Mouse (Mus musculus): ENCODE measurements around the gene Bcl2l10.
"Not testable (repeated sequence)": the region's sequence is repeated elsewhere in the genome, so short reads cannot be mapped to it uniquely, and the experiment has no call there.

The Bcl2l10 gene

GRCm38 (mm10) chr9:75348066-75348465 is 508 bp downstream of the Bcl2l10 start:
- DNase-seq (ENCODE audit: low read depth) = no peak

DNA sequence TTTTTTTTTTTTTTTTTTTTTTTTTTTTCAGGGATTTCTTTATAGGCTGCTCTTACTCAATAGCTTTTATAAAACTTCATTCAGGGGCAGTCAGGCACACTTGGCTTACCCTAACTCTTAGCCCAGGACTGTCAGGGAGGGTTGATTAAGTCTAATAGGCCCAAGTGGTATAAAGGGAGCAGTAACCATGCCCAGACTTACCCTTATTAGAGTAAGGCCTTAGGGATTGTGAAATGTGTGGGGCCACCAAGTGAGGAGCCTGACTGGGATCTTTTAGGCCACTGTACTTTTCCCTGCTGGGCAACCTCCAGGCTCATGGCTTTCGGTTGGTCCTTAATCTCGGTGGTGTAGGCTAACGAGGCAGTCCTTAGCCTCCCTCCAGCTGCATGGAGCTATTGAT is 1.1 kb downstream of the Bcl2l10 start:
- no peak for DNase-seq (ENCODE audit: low read depth)

GRCm38 (mm10) chr9:75353094-75353493 is 5.5 kb downstream of the Bcl2l10 start:
- no peak for DNase-seq (ENCODE audit: low read depth)

- DNase-seq (ENCODE audit: low read depth) = no peak
Measured at GRCm38 (mm10) chr9:75355783-75356182, 8.2 kb downstream of the Bcl2l10 start.

- no peak for DNase-seq (ENCODE audit: low read depth)
Measured at GRCm38 (mm10) chr9:75357087-75357654, 9.6 kb downstream of the Bcl2l10 start.

- no peak for DNase-seq (ENCODE audit: low read depth)
Measured at GRCm38 (mm10) chr9:75361699-75362098, 14.1 kb downstream of the Bcl2l10 start.

GRCm38 (mm10) chr9:75362201-75362600 is 14.6 kb downstream of the Bcl2l10 start:
- DNase-seq (ENCODE audit: low read depth) = no peak

DNA sequence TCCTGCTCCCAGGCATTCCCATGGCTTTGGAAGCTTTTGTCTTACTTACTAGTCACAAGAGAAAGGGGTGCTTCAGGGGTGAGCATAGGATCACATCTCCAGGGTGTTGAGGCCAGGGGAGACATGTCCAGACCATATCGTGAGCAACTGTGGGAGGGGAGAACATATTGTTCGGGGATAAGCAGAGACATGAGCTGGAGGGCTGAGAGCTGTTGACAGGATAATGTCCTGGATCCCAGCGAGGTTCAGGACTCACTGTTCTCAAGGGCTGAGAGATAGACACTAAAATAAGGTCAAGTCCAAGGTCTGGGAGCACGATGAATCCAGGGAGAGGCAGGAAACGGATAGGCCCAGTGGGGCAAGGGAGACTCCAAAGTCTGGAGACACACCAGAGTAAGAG is 15.4 kb downstream of the Bcl2l10 start:
- DNase-seq (ENCODE audit: low read depth) = no peak

GRCm38 (mm10) chr9:75363702-75364101 is 16.1 kb downstream of the Bcl2l10 start:
- not testable (repeated sequence) for DNase-seq (ENCODE audit: low read depth)

DNA sequence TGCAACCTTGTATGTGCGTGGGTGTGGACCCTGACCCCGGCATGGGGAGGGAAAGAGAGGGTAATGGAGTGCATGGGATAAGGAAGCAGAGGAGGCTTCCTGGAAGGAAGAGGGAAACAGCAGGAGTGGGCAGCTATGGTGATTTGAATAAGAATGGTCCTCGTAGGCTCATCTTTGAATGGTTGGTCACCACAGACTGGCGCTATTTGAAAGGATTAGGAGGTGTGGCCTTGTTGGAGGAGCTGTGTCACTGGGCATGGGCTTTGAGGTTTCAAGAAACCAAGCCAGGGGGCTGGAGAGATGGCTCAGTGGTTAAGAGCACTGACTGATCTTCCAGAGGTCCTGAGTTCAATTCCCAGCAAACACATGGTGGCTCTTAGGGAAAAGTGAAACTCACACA is 17.6 kb downstream of the Bcl2l10 start:
- DNase-seq (ENCODE audit: low read depth) = no peak

- peak; percentile 44 for DNase-seq (ENCODE audit: low read depth)
Measured at GRCm38 (mm10) chr9:75366191-75366590, 18.6 kb downstream of the Bcl2l10 start.

- no peak for DNase-seq (ENCODE audit: low read depth)
Measured at GRCm38 (mm10) chr9:75368779-75369178, 21.2 kb downstream of the Bcl2l10 start.

DNA sequence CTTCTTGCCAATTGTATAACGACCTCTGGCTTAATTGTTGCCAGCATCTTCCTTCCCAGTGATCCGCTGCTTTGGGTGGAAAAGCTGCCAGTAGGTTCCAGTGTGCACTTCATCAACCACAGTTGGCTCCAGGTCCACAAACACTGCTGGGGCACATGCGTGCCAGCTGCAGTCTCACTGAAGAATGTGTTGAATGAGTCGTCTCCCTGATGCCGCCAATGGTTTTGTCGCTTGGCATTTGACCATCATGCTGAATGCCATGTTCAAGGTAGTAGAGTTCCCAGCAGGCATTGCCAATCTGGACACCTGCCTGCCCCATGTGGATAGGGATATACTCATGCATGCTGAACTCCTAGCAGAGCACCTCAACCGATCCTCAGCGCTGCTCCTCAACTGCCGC is 28.0 kb downstream of the Bcl2l10 start:
- peak; percentile 33 for DNase-seq (ENCODE audit: low read depth)

GRCm38 (mm10) chr9:75376428-75376827 is 28.9 kb downstream of the Bcl2l10 start:
- no peak for DNase-seq (ENCODE audit: low read depth)

DNA sequence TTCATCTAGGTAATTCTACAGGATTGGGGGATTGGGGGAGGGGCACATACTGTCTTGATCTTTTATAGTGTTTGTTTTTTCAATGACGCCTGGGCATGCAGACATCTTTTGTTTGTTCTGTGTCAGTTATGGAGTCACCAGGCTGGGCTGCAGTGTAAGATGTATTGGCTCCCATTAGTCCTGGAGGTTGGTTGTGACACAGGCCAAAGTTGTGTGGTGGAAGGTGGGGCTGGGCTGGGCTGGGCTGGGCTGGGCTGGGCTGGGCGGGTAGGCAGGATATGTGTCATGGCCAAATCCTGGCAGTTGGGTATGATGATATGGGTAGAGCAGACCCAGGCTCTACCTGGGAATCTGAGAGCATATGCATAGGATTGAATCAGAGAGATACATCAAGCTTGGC is 31.2 kb downstream of the Bcl2l10 start:
- no peak for DNase-seq (ENCODE audit: low read depth)

DNA sequence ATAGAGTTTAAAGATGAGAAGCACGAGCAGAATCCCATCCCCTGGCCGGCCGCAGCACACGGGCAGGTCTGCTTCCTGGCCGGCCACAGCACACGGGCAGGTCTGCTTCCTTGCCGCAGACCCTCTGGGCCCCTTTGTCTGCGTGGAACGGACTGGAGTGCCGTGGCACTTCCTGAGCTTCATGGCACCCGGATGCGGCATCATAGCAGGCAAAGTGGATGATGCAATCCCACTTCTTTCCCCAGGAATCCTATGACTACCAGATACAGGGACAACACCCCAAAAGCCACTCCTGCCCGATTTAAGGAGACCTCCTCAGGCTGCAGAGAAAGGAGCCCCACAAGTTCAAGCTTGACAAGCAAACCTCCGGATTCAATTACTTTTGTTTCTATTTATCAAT is 35.3 kb downstream of the Bcl2l10 start:
- DNase-seq (ENCODE audit: low read depth) = no peak

GRCm38 (mm10) chr9:75383785-75384184 is 36.2 kb downstream of the Bcl2l10 start:
- no peak for DNase-seq (ENCODE audit: low read depth)

- DNase-seq (ENCODE audit: low read depth) = no peak
Measured at GRCm38 (mm10) chr9:75384337-75384962, 36.9 kb downstream of the Bcl2l10 start.

DNA sequence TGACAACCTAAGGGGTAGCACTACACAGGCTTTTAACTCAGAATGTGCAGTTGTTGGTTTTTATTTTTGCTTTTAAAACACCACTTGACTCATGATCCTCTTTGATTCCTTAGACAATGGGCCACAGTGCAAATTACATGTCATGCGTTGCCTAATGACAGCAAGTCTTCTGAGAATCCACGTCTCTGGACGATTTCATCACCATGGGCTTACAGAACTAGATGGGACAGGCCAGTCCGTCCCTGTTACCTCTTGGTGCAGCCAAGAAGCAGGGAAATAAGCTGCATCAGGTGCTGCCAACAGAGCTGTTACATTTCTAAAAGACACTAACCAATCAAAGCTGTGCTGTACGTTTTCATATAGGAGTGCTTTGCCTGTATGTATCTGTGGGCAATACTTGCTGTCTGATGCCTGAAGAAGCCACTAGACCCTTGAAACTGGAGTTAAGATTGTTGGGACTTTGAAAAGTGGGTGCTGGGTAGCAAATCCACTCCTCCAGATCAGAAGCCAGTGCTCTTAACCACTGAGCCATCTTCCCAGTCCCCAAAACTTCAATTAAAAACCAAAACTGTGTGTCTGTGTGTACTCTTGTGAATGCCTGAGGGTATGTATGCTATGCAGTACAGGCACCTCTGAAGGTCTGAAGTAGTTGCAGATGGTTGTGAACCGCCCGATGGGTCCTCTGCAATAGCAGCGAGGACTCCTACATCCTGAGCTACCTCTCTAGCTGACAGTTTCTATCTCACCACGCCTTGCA is 37.8 kb downstream of the Bcl2l10 start:
- DNase-seq (ENCODE audit: low read depth) = no peak

DNA sequence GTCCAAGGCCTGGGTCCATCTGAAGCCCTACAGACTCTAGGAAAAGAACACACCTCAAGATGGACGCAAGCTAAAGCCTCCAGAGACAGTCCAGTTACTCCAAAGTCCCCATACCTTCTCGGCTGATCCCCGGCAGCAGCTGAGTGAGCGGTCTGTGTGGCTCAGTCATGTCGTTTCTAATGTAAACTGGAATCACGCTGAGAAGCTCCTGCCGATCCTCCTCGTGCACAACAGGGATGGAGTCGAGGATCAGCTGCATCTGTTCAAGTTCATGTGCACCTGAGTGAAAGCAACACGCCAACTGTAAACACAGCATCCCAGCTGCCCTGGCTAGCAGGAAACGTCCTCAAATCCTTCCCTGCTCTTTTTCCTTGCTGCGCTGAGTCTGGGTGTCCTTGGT is 45.7 kb downstream of the Bcl2l10 start:
- DNase-seq (ENCODE audit: low read depth) = no peak

GRCm38 (mm10) chr9:75395971-75396370 is 48.4 kb downstream of the Bcl2l10 start:
- DNase-seq (ENCODE audit: low read depth) = no peak

- DNase-seq (ENCODE audit: low read depth) = no peak
Measured at GRCm38 (mm10) chr9:75399069-75399468, 51.5 kb downstream of the Bcl2l10 start.

- no peak for DNase-seq (ENCODE audit: low read depth)
Measured at GRCm38 (mm10) chr9:75400639-75401038, 53.1 kb downstream of the Bcl2l10 start.

Measured in fibroblast of lung, adult 2 months (primary cell).